Mouse (Mus musculus): ENCODE data around the gene Grid2.

Gene Grid2

DNA sequence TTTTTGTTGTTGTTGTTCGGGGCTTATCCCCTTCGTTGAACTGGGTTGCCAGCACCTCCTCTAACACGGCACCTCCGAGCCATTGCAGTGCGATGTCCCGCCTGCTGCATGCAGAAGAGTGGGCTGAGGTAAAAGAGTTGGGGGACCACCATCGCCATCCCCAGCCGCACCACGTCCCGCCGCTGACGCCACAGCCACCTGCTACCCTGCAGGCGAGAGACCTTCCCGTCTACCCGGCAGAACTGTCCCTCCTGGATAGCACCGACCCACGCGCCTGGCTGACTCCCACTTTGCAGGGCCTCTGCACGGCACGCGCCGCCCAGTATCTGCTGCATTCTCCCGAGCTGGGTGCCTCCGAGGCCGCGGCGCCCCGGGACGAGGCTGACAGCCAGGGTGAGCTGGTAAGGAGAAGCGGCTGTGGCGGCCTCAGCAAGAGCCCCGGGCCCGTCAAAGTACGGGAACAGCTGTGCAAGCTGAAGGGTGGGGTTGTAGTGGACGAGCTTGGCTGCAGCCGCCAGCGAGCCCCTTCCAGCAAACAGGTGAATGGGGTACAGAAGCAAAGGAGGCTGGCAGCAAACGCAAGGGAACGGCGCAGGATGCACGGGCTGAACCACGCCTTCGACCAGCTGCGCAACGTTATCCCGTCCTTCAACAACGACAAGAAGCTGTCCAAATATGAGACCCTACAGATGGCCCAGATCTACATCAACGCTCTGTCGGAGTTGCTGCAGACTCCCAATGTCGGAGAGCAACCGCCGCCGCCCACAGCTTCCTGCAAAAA, 1473.7 kb downstream of the Grid2 start:
- DNase-seq (ENCODE audit: low spot score in 2 of 2), result no peak

DNA sequence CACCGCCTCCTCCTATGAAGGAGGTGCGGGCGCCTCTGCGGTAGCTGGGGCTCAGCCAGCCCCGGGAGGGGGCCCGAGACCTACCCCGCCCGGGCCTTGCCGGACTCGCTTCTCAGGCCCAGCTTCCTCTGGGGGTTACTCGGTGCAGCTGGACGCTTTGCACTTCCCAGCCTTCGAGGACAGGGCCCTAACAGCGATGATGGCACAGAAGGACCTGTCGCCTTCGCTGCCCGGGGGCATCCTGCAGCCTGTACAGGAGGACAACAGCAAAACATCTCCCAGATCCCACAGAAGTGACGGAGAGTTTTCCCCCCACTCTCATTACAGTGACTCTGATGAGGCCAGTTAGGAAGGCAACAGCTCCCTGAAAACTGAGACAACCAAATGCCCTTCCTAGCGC, 1474.4 kb downstream of the Grid2 start:
- no peak for DNase-seq (ENCODE audit: low spot score in 2 of 2)

DNA sequence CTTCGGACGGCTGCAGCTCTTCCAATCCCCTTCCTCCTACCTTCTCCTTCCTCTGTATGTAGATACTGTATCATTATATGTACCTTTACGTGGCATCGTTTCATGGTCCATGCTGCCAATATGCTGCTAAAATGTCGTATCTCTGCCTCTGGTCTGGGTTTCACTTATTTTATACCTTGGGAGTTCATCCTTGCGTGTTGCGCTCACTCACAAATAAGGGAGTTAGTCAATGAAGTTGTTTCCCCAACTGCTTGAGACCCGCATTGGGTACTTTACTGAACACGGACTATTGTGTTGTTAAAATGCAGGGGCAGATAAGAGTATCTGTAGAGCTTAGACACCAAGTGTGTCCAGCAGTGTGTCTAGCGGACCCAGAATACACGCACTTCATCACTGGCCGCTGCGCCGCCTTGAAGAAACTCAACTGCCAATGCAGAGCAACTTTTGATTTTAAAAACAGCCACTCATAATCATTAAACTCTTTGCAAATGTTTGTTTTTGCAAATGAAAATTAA, 1474.9 kb downstream of the Grid2 start:
- no peak for DNase-seq (ENCODE audit: low spot score in 2 of 2)

DNA sequence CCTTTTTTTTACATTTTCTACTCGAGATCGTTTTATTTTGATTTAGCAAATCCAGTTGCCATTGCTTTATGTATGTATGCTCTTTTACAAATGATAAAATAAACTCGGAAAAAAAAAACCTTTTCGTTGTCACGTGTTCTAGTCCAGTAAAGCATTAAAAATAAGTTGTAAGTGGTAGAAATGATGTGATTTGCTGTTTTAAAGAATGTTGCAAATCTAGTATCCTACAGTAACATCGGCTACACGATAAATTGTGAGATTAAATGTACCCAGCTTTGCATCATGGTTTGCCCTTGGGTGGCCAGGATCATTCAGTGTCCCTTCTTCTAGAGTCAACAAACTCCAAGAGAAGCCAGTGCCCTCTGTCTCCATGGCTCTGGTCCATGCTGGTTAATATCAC, 1475.5 kb downstream of the Grid2 start:
- DNase-seq (ENCODE audit: low spot score in 2 of 2), result no peak

- DNase-seq (ENCODE audit: low spot score in 2 of 2), result no peak
These were observed 1476.1 kb downstream of the Grid2 start for GRCm38 (mm10) chr6:64731621-64732320.

DNA sequence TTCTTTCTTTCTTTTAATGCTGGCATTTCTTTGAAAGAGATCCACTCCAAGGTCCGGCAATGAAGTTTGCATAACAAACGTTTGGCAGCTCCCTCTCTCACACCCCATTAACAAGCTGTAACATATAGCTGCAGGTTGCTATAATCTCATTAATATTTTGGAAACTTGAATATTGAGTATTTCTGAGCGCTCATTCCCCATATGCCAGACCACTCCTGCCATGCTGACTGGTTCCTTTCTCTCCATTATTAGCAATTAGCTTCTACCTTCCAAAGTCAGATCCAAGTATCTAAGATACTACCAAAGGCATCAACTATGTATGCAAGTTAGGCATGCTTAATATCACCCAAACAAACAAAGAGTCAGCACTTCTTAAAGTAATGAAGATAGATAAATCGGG, 1477.6 kb downstream of the Grid2 start:
- DNase-seq (ENCODE audit: low spot score in 2 of 2), result no peak

GRCm38 (mm10) chr6:64734441-64735320, 1479.0 kb downstream of the Grid2 start:
- no peak for DNase-seq (ENCODE audit: low spot score in 2 of 2)

DNA sequence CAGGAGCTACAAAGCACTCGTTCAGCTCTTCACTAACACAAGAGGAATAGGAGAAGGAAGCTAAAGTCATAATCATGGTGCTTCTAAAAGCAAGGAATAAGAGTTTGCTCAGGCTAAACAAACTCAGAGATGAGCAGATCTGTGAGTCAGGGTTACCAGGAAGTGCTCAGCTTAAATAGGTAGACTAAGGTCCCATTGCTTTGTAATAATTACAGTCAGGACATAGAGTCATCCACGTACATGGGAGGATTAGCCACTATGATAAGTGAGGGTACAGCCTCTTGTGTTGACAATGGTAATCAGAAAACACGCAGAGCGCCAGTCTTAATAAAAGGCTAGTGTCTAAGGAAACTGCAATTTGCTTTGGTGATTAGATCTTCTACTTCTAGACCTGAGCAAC, 1480.6 kb downstream of the Grid2 start:
- no peak for DNase-seq (ENCODE audit: low spot score in 2 of 2)

- no peak for DNase-seq (ENCODE audit: low spot score in 2 of 2)
These were observed 1487.3 kb downstream of the Grid2 start for GRCm38 (mm10) chr6:64742915-64743489.
